Mouse (Mus musculus) T-helper 2 cell (primary cell): ENCODE measurements around the gene Rgs7.

Source experiments
- in situ Hi-C: fragments of 300-600 bp; cut with MboI, MseI; formaldehyde crosslinking; loops from one replicate; pipeline ENCODE4 v1.15.1; 2025; ENCODE audit warnings: high pct_unique_total_duplicates

Gene Rgs7

DNA sequence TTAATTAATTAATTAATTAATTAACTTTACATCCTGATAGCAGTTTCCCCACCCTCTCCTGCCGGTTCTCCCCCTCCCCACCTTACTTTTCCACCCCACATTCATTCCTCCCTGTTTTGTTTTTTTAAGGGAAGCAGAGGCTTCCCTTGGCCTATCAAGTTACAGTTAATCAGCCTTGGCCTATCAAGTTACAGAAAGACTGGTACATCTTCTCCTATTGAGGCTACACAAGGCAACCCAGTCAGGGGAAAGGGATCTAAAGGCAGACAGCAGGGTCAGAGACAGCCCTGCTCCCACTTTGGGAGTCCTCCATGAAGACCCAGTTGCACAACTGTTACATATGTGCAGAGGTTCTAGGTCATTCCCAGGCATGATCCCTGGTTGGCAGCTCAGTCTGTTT is 175.0 kb downstream of the Rgs7 start:
- in situ Hi-C loops = loop anchor here (5.0 kb wide), 1 partner anchor 50 kb away; no protein-coding TSS in a partner anchor

- in situ Hi-C loops = no loop called here
These were observed 184.7 kb downstream of the Rgs7 start for GRCm38 (mm10) chr1:175307604-175308003.

GRCm38 (mm10) chr1:175300895-175301294 is 191.4 kb downstream of the Rgs7 start:
- in situ Hi-C loops = no loop called here

GRCm38 (mm10) chr1:175300404-175300803 is 191.9 kb downstream of the Rgs7 start:
- in situ Hi-C loops = no loop called here

- in situ Hi-C loops = no loop called here
These were observed 192.5 kb downstream of the Rgs7 start for GRCm38 (mm10) chr1:175299603-175300397.

DNA sequence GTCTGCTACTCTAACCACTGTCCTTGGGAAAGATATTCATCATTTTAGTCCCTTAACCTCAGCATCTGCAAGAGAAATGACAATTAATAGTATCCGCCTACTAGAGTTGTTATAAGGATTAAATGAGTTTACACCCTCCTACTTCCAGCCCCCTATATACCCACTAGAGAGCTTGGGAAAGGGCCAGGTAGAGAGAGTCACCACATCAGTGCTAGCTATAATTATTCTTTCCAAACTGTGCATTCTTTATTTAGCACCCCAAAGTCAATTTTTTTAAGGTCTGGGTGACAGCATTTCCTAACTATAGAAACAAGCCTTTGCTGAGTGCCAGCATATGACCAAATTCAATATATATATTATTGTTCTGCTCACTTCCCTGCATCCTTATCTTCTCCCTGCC is 195.4 kb downstream of the Rgs7 start:
- in situ Hi-C loops = no loop called here

DNA sequence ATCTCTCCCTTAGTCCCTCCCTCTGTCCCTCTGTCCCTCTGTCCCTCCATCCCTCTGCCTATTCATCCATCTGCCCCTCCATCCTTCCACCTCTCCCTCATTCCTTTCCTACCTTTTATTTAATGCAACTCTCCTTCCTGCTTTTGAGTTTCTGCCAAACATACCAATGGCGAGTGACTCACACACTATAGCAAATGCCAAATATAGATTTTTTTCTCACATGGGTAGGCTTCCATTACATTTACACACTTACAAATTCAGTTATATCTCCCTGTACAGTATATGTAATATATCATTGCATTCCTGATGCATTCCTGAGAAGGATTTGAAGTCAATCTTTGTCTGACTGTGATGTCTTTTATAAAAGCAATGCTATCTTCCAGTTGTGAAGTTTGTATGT is 202.2 kb downstream of the Rgs7 start:
- in situ Hi-C loops = no loop called here

GRCm38 (mm10) chr1:175262341-175262740 is 230.0 kb downstream of the Rgs7 start:
- in situ Hi-C loops = no loop called here

DNA sequence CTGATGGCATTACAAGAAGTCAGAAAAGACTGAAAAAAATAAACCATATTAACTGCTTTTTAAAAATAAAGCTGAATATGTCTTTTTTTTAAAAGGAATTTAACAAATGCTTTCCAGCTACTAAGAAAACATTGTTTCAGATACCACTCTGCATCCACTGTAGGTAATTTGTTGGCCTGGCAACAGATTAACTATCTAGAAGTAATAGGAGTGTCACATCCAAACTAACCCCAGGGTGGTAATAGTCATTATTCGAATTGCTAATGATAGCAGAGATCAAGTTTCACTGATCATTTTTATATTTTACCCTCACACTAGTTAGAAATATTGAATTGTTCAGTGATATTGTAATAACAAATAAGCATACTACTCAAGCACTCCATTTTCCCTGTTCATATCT is 232.9 kb downstream of the Rgs7 start:
- in situ Hi-C loops = no loop called here

GRCm38 (mm10) chr1:175255224-175255623 is 237.1 kb downstream of the Rgs7 start:
- in situ Hi-C loops = no loop called here

DNA sequence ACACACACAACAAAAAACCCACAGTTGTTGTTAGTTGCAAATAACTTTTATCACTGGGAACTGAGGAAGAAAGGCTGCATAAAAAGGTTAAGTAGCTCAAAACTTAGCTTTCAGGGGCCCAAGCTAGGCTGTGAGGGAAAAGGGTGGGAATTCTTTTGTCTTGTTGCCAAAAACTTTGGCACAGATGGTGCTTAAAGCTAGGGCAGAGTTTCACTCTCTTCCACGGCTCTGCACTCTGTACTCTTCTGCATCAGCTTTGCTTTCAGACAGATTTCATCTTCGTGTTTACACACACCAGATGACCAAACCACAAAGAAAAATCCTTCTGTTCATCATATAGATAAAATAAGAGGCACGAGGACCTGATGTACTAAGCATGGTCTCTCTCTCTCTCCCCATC is 237.6 kb downstream of the Rgs7 start:
- in situ Hi-C loops = no loop called here

GRCm38 (mm10) chr1:175242135-175242534 is 250.2 kb downstream of the Rgs7 start:
- in situ Hi-C loops = no loop called here

DNA sequence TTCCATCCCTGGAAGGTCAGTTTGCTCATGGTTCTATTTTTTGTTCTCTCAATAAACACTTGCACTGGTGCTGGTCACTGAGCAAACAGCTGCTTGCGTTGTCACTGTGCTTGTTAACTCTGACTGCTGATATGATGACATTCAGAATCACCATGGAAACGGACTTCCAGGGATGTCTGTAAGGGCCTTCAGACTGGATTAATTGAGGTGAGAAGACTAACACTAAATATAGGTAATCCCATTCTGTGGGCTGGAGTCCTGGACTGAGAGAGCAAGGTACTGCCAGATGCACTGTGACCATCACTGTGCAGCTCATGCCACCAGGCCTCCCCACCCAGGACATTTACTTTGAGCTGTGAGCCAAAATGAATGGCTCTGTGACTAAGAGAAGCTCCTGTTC is 252.2 kb downstream of the Rgs7 start:
- in situ Hi-C loops = no loop called here

GRCm38 (mm10) chr1:175221593-175222500 is 270.5 kb downstream of the Rgs7 start:
- in situ Hi-C loops = no loop called here

DNA sequence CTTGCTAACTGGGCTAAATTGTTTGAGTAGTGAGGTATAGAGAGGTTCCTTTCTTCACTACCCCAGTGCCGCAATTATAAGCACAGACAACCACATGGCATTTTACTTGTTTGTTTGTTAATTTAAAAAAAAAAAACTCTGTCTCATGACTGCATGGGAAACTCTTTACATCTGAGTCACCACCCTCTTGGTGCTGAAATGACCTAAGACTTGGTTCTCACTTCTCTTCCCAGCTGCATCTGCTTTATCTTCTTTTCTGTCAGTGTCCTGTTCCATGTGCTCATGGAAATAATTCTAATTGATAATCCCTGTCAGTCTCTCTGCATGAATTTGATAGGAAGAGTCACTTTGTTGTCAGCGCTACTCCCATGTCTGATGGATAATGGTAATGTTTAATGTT is 272.7 kb downstream of the Rgs7 start:
- in situ Hi-C loops = no loop called here

DNA sequence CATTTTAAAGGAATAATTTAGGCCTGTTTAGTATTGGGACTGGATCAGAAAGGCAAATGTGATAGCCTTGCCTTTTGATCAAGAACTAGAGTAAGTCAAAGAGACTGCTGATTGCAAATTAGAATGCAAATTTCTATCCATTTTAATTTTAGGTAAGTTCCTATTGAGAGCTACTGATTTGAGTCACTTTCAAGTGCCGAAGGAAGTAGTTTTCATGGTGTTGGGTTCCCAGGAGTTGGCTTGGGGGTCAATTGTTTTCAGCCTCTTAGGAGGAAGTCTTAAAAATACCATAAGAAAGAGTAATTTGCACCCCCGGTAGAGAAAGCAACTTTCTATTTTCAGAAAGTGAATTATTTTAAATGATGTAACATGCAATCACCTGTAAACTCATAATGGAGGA is 285.3 kb downstream of the Rgs7 start:
- in situ Hi-C loops = no loop called here

DNA sequence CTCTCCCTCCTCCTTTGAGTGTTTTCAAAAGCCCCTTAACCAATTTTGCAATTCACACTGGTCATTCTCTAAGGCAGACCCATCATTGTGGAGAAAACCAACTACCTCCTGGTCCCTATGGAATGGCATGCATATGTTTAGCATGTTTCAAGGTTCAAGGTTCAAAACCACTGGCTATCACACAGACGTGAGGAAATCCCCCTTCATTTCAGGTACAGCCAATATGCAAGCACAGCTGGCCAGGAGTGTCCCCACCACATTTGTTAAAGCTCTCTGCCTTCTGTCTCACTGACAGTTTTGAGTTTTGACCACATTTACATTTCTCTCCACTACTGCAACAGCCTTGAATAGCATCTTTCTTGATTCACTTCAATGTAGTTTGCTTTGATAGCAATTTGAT is 286.7 kb downstream of the Rgs7 start:
- in situ Hi-C loops = no loop called here

GRCm38 (mm10) chr1:175203544-175203943 is 288.8 kb downstream of the Rgs7 start:
- in situ Hi-C loops = no loop called here

- in situ Hi-C loops = no loop called here
These were observed 289.4 kb downstream of the Rgs7 start for GRCm38 (mm10) chr1:175202902-175203301.

- in situ Hi-C loops = no loop called here
These were observed 293.4 kb downstream of the Rgs7 start for GRCm38 (mm10) chr1:175198881-175199280.

GRCm38 (mm10) chr1:175195806-175196205 is 296.5 kb downstream of the Rgs7 start:
- in situ Hi-C loops = no loop called here

- in situ Hi-C loops = no loop called here
These were observed 304.1 kb downstream of the Rgs7 start for GRCm38 (mm10) chr1:175188186-175188585.

DNA sequence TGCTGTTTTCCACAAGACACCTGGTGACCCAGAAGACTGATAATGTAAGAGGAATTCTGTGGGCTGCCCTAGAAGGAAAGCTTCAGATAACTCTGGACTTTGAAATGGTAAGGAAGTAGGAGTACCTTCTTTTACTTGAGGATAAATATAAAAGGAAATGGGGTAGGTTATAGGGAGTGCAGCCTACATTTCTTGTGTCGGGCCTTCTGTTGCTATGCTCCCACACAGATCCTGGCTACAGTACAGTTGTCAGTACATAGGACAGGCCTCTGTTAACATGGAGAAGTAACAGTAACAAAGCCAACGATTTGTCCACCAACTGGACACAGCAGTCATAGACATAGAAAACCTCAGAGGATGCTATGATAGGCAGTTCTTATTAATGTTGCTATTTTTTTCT is 307.1 kb downstream of the Rgs7 start:
- in situ Hi-C loops = no loop called here
